Mouse (Mus musculus) stomach, postnatal 0 days (tissue): ENCODE measurements at regions not wholly inside any gene's neighbourhood (a gene's known extent, or its start where the extent isn't known, plus 50 kb on each side); places are given as distances from the start of the nearest gene placed in this dataset.

Source experiments
- CTCF ChIP-seq: IDR thresholded peaks from 2 replicates; pipeline ENCODE4 v1.5.1; 2016; ENCODE audit warnings: antibody characterized with exemption, low read depth, mild to moderate bottlenecking, moderate library complexity
- EP300 ChIP-seq: optimal IDR thresholded peaks from 2 replicates; pipeline ENCODE3; 2016; ENCODE audit warnings: antibody characterized with exemption

- TF ChIP-seq CTCF (no peak), EP300 (no peak)
Observed at GRCm38 (mm10) chr19:44669535-44669958, 86.3 kb upstream of the Pax2 start.
